Mouse (Mus musculus) thymus, postnatal 14 days (tissue): ENCODE results near the gene Pick1.
A peak's percentile ranks its signal among the peaks of the same experiment; 100 is the strongest.

ENCODE experiments used
- DNase-seq: peaks from one replicate; pipeline ENCODE4 v3.0.0; 2021

Pick1 gene

DNA sequence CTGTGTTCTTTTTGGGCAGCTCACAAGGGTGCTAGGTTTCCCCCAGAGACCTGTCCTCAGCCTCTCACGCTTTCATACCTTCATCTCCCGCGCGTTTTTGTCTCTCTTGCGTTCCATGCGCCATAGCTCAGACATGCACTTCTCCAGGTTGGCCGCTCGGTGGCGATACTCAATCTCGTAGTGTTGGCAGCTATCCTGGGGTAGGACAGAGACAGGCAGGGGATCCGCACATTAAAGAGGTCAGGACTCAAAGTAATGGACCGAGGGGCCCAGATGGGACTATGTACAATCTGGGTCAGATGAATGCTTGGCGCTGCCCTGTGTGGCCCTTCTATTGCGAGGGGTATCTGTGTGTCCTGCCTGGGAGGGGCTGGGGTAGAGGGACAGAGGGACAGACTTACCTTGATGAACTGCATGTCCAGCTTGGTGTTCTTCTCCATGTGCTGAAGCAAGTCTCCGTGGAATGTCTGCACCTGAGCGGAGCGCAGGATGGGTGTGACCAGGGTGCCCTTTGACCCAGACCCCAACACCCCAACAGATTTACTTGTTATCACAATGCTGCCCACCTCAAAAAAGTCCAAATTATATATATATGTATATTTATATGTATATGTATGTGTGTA, 42.3 kb downstream of the Pick1 start:
- DNase-seq, result peak; percentile 73

- no peak for DNase-seq
Measured at GRCm38 (mm10) chr15:79273020-79273419, 44.0 kb downstream of the Pick1 start.

DNA sequence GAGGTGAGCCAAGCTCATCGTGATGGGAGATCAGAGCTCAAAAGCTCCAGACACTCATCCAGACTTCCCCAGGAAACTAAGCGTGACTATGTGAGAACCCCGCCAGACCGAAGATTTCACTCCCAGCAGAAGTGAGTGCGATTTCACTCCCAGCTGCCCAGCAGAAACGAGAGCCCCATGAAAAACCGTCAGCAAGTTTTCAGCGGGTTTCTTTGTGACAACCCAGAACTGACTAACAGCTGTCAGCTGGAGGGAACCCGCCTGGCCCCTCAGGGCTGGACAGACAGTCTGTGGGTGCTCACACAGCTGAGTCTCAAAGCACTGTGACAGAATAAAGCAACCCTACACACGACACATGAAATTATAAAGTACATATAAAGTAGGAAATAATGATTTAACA, 48.8 kb downstream of the Pick1 start:
- no peak for DNase-seq

DNA sequence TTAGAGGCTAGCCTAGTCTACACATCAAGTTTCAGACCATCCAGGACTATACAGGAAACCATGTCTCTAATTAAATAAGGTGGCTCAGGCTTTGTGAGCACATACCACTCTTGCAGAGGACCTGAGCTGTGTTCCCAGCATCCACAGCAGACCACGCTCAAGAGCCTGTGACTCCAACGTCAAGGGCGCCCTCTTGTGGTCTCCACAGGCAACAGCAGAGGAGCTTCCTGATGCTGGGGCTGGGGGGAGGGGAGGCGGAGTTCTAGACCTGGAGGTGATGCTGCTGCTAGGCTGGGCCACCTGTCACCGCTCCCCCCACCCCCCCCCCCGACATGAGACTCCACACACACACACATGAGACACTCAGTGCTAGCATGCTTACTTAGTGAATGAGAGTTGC, 51.2 kb downstream of the Pick1 start:
- peak; percentile 74 for DNase-seq

- peak; percentile 55 for DNase-seq
Measured at GRCm38 (mm10) chr15:79280850-79281249, 51.9 kb downstream of the Pick1 start.

GRCm38 (mm10) chr15:79281389-79281788, 52.4 kb downstream of the Pick1 start:
- peak; percentile 83 for DNase-seq

DNA sequence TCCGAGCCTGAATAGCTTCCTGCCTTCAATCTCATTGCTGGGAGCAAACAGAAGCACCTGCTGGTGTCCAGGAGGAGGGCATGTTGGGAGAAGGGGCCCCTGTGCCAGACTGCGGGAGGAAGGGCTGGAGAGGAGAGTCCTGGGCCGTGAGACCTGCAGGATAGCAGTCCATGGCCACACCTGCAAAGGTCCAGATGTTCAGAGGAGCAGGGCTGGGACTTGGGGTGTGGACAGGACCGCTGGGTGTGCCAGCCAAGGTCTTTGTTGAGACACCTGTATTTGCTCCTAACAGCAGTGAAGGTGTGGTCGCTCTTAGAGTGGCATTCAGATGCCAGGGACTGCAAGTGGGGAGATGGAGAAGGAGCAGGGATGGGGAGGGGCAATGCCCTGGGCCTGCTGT, 53.5 kb downstream of the Pick1 start:
- no peak for DNase-seq

GRCm38 (mm10) chr15:79283371-79283770, 54.4 kb downstream of the Pick1 start:
- no peak for DNase-seq

DNA sequence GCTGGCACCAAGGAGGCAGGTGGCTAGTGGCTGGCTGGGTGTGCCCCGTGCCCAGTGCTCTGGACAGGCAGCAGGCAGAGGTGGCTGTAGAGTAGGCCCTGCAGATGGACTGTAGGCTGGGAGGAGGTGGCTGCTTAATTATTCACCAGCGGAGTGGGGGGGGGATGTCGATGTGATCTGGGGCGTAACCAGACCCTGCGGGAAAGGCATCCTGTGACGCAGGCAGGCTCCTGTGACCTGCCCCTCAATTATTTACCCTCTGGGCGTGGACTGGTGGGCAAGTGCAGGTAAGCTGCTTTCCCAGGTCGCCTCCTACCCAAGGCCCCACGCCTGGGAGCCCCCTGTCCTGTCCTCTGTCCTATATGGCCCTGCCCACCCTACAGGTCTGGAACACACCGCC, 56.4 kb downstream of the Pick1 start, which contains the start of gene Baiap2l2:
Baiap2l2 (minus strand) TSS at position 139 of the 400 bp plus-strand sequence.
- DNase-seq, result no peak

DNA sequence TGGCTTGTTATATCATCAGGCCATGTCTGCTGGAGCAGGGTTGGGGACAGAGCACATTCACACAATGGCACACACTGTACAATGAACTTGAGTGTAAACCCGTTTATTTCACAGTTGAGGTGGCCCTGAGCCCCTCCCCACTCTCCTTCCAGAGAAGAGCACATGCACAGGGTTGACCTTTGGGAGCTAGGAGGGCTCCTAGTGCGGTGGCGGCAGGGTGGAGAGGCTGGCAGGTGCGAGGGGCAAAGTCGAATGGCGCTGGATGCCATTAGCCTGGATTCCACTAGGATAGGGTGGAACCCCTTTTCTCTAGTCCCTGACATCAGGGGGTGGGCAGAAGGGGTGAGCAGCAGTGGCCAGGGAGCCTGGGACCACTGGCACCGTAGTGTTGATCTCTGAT, 57.2 kb downstream of the Pick1 start:
- DNase-seq, result no peak

GRCm38 (mm10) chr15:79287091-79287490, 58.1 kb downstream of the Pick1 start:
- DNase-seq, result no peak

DNA sequence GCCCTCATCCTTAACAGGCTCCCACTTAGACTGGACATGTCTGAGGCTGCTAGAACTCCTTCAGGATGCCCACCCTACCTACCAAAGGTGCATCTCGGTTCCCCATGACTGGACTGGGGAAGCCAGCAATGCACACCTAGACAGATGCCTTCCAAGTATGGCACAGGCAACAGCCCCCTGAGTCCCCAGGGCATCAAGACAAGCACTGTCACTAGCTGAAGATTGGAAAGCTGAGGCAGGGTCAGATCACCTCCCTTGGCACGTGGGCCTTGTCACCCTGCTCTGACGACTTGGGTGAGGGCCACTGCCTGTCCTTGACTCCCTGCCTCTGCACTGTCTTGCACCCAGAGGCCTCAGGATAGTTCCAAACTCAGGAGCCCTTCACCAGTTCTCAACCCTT, 59.4 kb downstream of the Pick1 start:
- no peak for DNase-seq

DNA sequence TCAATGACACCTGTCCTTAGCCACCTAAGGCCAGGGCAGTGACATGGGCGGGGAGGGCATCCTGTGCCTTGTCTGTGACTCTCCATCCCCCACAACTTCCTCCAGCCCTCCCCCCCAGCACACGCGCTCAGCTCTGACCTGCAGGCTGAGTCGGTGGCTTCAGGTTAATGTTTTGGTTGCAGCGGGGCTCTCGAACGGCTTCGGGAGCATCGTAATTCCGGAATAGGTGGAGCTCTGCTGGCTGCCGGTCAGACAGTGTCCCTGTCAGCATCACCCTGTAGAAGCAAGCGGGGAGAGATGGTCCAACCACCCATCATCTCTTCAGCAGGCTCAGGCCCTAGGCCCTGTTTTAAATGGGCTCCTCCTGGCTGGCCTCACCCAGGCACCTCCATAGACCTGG, 60.5 kb downstream of the Pick1 start:
- no peak for DNase-seq

DNA sequence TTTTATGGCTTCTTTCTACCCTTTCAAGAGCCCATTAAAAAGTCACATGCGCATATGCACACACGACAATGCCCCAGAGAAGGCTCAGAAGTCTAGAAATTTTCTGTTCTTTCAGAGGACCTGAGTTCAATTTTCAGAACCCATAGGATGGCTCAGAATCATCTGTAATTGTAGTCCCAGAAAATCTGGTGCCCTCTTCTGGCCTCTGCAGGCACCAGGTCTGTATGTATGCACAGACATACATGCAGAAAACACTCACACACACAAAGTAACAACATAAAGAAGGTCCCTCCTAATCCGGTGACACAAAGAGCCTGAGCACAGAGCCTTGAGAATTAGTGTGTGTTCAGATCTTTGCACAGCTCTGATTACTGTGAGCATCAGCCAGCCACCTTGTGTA, 61.4 kb downstream of the Pick1 start:
- peak; percentile 34 for DNase-seq

GRCm38 (mm10) chr15:79292779-79293178, 63.8 kb downstream of the Pick1 start:
- DNase-seq, result no peak

- DNase-seq, result no peak
Measured at GRCm38 (mm10) chr15:79298553-79298952, 69.6 kb downstream of the Pick1 start.
